Mouse (Mus musculus) layer of hippocampus, adult 18-20 months (tissue): Measurements from ENCODE around the gene Hnrnpu. TPM values are rescaled to one million over a fixed set of nuclear protein-coding genes. Genes with fewer than 3 reads are reported as not detected.
"Not testable (repeated sequence)": the region's sequence is repeated elsewhere in the genome, so short reads cannot be mapped to it uniquely, and the experiment has no call there.

ENCODE experiments used
- DNase-seq, 2 experiments: peaks; one replicate each; pipeline ENCODE4 v3.0.0; 2022; ENCODE audit warnings: low spot score in 2 of 2
- long read RNA-seq: library from polyadenylated mRNA; stranded (forward); transcript quantifications from one replicate; pipeline ENCODE4 v2.0.0, GENCODE M21; 2021
- total RNA-seq, 2 experiments: library from RNA; stranded (reverse); gene quantifications; 2 replicates each; pipeline ENCODE4 v1.2.3; 2021

Hnrnpu gene
- 100 to 1,000 TPM; 380 to 416 TPM for total RNA-seq
- long read RNA-seq, full-length matches to known transcripts, result 499 of 578 reads
- long read RNA-seq, partial matches to known transcripts, result 20 of 578 reads
- long read RNA-seq, other reads (novel, unspliced or antisense), result 59 of 578 reads

- peak; percentile 93 to 97 for DNase-seq
Observed at GRCm38 (mm10) chr1:178337551-178338317, at the start of gene Hnrnpu. Gene Hnrnpu, minus strand, starts transcription at chr1:178337797.

GRCm38 (mm10) chr1:178382165-178382564 is 44.6 kb upstream of the Hnrnpu start:
- peak; percentile 44 to 53 for DNase-seq

GRCm38 (mm10) chr1:178379224-178379623 is 41.6 kb upstream of the Hnrnpu start:
- no peak for DNase-seq

- no peak for DNase-seq
Observed at GRCm38 (mm10) chr1:178378115-178378514, 40.5 kb upstream of the Hnrnpu start.

DNA sequence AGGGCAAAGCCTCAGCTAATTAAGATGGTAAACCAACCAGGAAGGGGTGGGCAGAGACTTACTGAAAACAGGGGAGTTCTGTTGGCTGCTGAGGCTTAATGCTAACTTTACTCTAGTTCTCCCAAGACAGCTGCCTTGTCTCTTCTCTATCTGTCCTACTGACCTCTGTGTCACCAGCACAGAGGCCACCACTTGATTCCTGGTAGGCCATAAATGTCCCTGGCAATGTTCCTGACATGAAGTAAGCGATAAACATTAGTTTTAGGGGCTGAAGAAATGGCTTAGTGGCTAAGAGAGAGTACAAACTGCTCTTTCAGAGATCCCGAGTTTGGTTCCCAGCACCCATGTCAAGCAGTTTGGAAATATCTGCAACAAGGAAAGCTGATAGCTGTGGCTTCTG is 39.3 kb upstream of the Hnrnpu start:
- DNase-seq, result no peak

- no peak for DNase-seq
Observed at GRCm38 (mm10) chr1:178376061-178376460, 38.5 kb upstream of the Hnrnpu start.

- no peak for DNase-seq
Observed at GRCm38 (mm10) chr1:178375381-178375780, 37.8 kb upstream of the Hnrnpu start.

- DNase-seq, result no peak
Observed at GRCm38 (mm10) chr1:178372681-178373080, 35.1 kb upstream of the Hnrnpu start.

GRCm38 (mm10) chr1:178369272-178369651 is 31.7 kb upstream of the Hnrnpu start:
- no peak for DNase-seq

DNA sequence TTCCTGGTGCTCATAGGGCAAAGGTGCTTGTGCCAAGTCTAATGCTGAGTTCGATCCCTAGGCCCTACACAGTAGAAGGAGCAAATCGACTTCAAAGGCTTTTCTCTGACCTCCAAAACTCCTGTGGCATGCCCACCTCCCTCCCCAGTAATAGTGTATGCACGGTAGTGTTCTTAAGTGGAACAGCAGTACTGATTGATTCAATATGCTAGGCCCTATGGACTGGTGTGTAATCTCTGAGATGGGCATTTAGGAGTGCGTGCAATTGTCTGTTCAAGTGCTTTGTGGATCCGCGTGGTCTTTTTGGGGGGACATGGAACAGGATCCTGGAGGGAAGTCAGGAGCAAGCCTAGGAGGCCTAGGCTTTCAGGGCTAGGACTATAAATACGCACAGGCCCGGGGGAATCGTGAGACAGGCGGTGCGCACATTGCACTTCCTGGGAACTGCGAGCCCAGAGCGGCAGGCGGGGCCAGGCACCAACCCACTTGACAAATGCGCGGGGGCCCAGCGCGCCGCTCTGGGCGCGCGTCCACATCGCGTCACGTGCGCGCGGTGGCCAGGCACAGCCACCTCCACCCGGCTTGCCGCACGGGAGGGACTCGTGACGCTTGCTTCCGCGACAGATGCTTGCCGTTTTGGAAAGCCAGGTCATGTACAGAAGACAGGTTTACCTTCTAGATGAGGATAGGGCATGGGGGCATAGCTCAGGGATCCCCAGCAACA is 31.1 kb upstream of the Hnrnpu start:
- DNase-seq, result peak; percentile 93 to 97

DNA sequence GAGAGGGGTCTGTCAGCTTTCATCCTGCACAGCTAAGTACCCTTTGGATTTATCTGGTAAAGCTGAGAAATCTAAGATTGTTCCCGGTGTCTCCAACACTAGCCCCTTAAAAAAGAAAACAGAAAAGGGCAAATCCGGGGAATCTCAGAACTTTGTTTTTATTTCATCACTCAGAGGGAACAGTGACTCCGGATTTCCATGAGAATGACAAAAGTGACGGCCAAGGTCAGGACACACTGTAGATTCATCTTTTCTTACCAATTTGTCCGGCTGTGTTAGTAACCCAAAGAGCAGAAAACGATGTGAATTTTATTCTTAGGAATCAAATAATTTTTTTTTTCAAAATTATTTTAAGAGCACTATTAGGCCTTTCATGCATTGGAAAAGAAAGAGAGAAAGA is 30.5 kb upstream of the Hnrnpu start:
- DNase-seq, result no peak

- no peak for DNase-seq
Observed at GRCm38 (mm10) chr1:178365171-178365570, 27.6 kb upstream of the Hnrnpu start.

GRCm38 (mm10) chr1:178360702-178361101 is 23.1 kb upstream of the Hnrnpu start:
- DNase-seq, result no peak

GRCm38 (mm10) chr1:178360264-178360663 is 22.7 kb upstream of the Hnrnpu start:
- no peak for DNase-seq

DNA sequence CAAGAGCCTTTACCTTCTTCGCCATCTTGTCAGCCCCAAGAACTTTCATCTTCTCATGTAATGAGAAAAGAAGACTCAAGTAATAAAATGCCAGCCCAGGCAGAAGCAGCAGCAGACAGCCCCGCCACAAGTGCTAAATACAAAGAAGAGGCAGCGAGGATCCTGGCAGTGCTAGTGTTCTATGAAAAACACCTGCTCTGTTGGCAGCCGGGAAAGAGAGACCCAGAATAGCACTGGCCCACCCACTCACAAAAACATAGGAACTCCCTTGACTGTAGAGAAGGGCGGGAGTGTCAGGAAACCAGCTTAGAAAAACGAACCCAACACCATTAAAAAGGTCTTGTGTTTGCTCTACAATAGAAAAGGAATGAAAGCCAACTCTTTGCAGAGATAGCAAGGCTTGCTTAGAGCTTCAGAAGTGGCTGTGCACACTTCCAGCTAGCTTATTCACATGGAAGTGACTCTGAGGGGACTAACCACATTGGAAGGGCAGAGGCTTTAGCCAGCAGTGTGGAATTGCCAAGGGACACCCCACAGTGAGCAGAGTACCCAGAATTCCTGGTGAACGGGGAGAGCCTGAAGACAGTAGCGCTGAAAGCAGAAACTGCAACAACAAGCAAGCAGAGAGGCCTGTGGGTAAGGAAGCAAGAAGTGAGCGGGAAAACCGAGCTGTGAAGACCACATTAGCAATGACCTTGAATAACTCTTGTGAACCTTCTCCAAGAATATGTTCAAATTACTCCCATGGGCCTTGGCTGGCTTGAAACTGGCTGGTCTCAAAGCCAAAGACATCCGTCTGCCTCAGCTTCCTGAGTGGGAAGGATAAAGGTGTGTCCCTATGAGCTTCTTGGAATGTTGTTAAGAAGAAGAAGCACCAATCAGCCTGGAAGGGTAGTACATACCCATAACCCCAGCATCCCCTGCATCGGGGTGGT is 20.4 kb upstream of the Hnrnpu start:
- peak; percentile 64 to 84 for DNase-seq

DNA sequence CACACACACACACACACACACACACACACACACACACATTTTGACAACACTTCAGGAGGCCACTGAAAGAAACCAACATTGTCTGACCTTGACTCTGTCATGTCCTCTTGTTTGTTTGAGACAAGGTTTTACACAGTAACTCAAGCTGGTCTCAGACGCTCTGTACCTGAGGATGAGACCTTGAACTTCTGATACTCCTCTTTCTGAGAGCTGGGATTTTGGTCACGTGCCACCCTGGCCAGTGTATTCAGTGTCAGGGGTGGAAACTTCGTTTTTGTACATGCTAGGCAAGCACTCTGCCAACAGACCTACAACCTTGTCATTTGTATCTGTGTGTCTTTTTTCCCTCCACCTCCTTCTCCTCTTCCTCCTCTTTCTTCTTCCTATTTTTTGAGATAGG is 17.0 kb upstream of the Hnrnpu start:
- DNase-seq, result no peak

- DNase-seq, result no peak
Observed at GRCm38 (mm10) chr1:178351643-178352042, 14.0 kb upstream of the Hnrnpu start.

DNA sequence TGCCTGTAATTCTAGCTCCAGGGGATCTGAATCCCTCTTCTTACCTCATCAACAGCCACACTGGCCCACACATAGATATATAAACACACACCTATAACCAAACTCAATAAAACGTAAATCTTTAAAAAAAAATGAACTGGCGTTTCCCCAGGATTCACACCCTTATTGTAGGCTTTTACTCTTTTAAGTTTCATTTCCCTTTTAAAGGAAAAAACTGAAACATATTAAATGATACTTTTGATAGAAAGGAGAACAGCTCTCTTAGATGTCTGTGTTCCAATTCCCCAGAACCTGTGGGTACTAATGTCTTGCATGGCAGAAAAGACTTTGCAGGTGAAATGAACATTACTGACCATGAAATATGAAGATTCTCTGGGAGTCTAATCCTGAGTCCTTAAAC is 13.2 kb upstream of the Hnrnpu start:
- no peak for DNase-seq

DNA sequence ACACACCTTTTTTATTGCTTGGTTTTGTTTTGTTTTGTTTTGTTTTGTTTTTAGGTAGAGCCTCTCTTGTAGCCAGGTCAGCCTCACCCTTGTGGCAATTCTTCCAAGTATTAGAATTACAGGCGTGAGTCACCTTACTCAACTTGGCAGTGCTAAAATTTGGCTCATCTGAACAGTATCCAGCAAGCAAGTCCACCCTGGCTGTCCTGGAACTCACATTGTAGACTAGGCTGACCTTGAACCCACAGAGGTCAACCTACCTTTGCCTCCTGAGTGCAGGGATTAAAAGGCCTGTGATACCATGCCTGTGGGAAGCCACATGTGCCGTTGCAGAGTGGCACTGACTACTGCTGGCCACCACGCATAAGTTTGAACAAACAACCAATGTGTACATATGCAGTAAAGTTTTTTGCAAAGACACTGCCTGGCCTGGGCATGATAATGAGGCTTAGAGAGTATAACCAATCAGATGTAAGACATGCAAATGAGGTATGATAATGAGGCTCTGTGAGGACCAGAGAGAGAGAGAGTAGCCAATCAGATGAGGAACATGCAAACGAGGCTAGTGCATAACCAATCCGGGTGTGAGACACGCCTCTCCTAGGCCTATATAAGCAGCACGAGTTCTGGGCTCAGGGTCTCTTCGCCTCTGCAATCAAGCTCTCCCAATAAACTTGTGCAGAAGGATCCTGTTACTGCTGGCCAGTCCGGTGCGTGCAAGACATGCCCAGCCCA is 6.6 kb upstream of the Hnrnpu start:
- DNase-seq, result not testable (repeated sequence)

DNA sequence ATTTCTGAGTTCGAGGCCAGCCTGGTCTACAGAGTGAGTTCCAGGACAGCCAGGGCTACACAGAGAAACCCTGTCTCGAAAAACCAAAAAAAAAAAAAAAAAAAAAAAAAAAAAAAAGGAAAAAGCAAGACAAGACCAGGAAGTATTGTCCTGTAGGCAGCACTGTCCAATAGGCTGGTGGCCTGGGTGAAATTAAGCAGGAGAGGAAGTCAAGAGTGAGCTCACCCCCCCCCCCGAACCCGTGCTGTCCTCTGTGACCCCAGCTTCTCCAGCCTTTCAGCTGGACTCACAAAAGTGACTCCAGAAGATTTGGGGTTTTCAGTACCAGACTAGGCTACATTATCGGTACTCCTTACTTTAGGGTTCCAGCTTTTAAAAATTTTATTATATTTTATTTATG is 5.0 kb upstream of the Hnrnpu start:
- no peak for DNase-seq

DNA sequence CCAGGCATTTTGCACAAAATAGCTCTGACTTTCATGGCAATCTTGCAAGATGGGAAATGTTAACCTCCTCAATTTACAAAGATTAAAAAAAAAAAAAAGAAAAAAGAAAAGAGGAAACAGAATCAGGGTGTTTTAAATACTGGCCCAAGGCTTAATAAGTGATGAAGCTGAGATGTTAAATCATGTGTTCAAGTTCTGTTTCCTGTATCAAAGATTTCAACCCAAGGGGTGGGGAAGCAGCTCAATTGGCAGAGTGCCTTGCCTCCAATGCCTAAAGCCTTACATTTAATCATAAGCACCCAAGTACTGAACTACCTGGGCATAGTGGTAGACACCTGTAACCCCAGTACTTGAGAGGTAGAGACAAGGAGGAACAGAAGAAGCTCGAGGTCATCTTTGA is 4.5 kb upstream of the Hnrnpu start:
- DNase-seq, result no peak
